Mouse (Mus musculus): ENCODE data around the gene Rpl10a. TPM values are rescaled to one million over a fixed set of nuclear protein-coding genes. Genes with fewer than 3 reads are reported as not detected.
A peak's percentile ranks its signal among the peaks of the same experiment; 100 is the strongest.

The Rpl10a gene
- polyA plus RNA-seq, 1 experiment from 2014 or later: 733 TPM

GRCm38 (mm10) chr17:28299669-28300320 is 28.5 kb upstream of the Rpl10a start:
- Histone ChIP-seq H3K4me1 (replicated peaks; ENCODE audit: control insufficient read depth, insufficient read depth, low read length) (peaks cover 12% of the 10 kb centered on the region), H3K36me3 (ENCODE audit: control insufficient read depth, insufficient read depth, low read length) (no peaks in the 10 kb centered on the region; the same call in 1 of the 2 replicates), H3K4me3 (ENCODE audit: low read depth, low read length) (no peak overlapping the region), H3K27ac (ENCODE audit: low read depth, low read length) (no peak overlapping the region; the same call in 1 of the 2 replicates), H3K9ac (ENCODE audit: low read depth, low read length) (no peak overlapping the region), H3K9me3 (ENCODE audit: control insufficient read depth, low read length) (no peaks in the 10 kb centered on the region), H3K27me3 (replicated peaks; ENCODE audit: control insufficient read depth, insufficient read depth, low read length) (no peaks in the 10 kb centered on the region; the same call in 1 of the 2 replicates), H3K4me2 (no peak overlapping the region)
- ATAC-seq (replicated peaks; ENCODE audit: low FRiP score) (no peak), DNase-seq (ENCODE audit: low spot score) (no peak)
- WGBS: 54% methylated on average over 10 of the region's 11 CpGs

GRCm38 (mm10) chr17:28300323-28300722 is 27.9 kb upstream of the Rpl10a start:
- Histone ChIP-seq H3K4me1 (replicated peaks; ENCODE audit: control insufficient read depth, insufficient read depth, low read length) (peaks cover 9% of the 10 kb centered on the region), H3K27ac (ENCODE audit: low read depth, low read length) (no peak overlapping the region), H3K4me3 (ENCODE audit: low read depth, low read length) (no peak overlapping the region), H3K4me2 (no peak overlapping the region), H3K27me3 (replicated peaks; ENCODE audit: control insufficient read depth, insufficient read depth, low read length) (no peaks in the 10 kb centered on the region; the same call in 1 of the 2 replicates), H3K36me3 (ENCODE audit: control insufficient read depth, insufficient read depth, low read length) (no peaks in the 10 kb centered on the region; the same call in 1 of the 2 replicates), H3K9ac (ENCODE audit: low read depth, low read length) (no peak overlapping the region), H3K9me3 (ENCODE audit: control insufficient read depth, low read length) (no peaks in the 10 kb centered on the region)
- DNase-seq (ENCODE audit: low spot score) (no peak), ATAC-seq (replicated peaks; ENCODE audit: low FRiP score) (no peak)
- 66% methylated on average over 9 of the region's 9 CpGs for WGBS

GRCm38 (mm10) chr17:28300850-28301249 is 27.4 kb upstream of the Rpl10a start:
- ATAC-seq (replicated peaks; ENCODE audit: low FRiP score) (no peak), DNase-seq (ENCODE audit: low spot score) (no peak)
- Histone ChIP-seq H3K9me3 (ENCODE audit: control insufficient read depth, low read length) (no peaks in the 10 kb centered on the region), H3K27ac (ENCODE audit: low read depth, low read length) (no peak overlapping the region), H3K4me1 (replicated peaks; ENCODE audit: control insufficient read depth, insufficient read depth, low read length) (peaks cover 9% of the 10 kb centered on the region), H3K4me3 (ENCODE audit: low read depth, low read length) (no peak overlapping the region), H3K4me2 (no peak overlapping the region), H3K27me3 (replicated peaks; ENCODE audit: control insufficient read depth, insufficient read depth, low read length) (no peaks in the 10 kb centered on the region; the same call in 1 of the 2 replicates), H3K36me3 (ENCODE audit: control insufficient read depth, insufficient read depth, low read length) (no peaks in the 10 kb centered on the region; the same call in 1 of the 2 replicates), H3K9ac (ENCODE audit: low read depth, low read length) (no peak overlapping the region)
- 74% methylated on average over 3 of the region's 3 CpGs for WGBS

DNA sequence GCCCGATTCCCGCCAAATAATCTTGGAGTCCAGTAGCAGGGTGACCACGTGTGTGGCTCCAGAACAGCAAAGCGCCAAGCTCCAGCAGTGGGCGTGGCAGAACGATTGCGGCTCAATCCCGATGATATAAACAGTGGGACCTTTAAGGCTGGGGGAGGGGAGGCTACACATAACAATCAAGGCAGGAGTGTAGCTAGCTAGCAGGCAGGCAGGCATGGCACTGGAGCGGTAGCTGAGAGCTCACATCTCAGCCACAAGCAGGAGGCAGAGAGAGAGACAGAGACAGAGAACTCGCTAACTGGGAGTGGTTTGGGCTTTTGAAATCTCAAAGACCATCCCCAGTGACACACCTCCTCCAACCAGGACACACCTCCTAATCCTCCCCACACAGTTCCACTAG is 23.1 kb upstream of the Rpl10a start:
- Histone ChIP-seq H3K4me1 (replicated peaks; ENCODE audit: control insufficient read depth, insufficient read depth, low read length) (peaks cover 10% of the 10 kb centered on the region), H3K4me3 (ENCODE audit: low read depth, low read length) (no peak overlapping the region), H3K9ac (ENCODE audit: low read depth, low read length) (no peak overlapping the region), H3K9me3 (ENCODE audit: control insufficient read depth, low read length) (no peaks in the 10 kb centered on the region), H3K4me2 (no peak overlapping the region), H3K36me3 (ENCODE audit: control insufficient read depth, insufficient read depth, low read length) (no peaks in the 10 kb centered on the region), H3K27me3 (replicated peaks; ENCODE audit: control insufficient read depth, insufficient read depth, low read length) (no peaks in the 10 kb centered on the region; the same call in 1 of the 2 replicates), H3K27ac (ENCODE audit: low read depth, low read length) (no peak overlapping the region)
- DNase-seq (ENCODE audit: low spot score) (no peak), ATAC-seq (replicated peaks; ENCODE audit: low FRiP score) (no peak)
- 48% methylated on average over 10 of the region's 10 CpGs for WGBS

DNA sequence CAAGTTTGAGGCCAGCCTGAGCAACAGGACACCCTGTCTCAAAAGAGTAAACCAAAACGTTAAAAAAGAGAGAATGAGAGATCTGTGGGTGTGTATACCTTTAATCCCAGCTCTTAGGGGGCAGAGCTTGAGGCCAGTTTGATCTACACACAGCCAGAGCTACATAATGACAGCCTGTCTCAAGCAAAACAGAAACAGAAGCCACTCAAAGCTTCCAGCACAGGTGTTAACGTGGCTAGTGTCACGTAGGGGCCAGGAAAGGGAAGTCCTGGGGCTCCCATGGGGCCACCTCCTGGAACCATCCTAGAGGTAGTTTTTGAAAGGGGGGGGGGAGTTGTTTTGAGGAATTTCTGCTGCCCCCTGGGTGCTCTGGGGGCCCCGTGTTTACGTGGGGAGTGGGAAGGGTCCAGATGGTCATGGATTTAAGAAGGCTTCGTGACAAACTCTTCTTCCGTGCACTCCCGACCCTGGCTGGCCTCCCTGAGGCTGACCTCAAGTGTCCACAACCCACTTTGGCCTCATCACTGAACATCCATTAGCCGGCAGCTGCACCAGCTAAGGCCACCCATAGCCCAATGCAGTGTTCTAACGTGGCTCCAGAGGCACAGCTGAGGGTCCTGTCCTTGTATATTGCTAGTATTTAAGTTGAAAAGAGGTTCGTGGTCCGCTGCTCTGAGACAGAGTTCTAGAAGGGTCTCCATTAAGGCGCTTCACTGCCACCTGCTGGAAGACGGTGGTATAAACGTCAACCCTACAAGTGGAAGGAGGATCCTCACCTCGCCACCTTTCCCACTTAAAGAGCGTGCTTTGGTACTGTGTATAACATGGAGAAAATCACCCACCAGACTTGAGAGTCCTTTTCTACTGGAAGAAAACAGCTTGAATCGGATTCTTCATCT is 19.7 kb upstream of the Rpl10a start:
- no peak overlapping the region for H3K27ac ChIP-seq (ENCODE audit: low read depth, low read length)
- peaks cover 10% of the 10 kb centered on the region for H3K4me1 ChIP-seq (replicated peaks; ENCODE audit: control insufficient read depth, insufficient read depth, low read length)
- WGBS: 12% methylated on average over 18 of the region's 18 CpGs
- no peaks in the 10 kb centered on the region for H3K36me3 ChIP-seq (ENCODE audit: control insufficient read depth, insufficient read depth, low read length)
- H3K9me3 ChIP-seq (ENCODE audit: control insufficient read depth, low read length): no peaks in the 10 kb centered on the region
- H3K4me3 ChIP-seq (ENCODE audit: low read depth, low read length): no peak overlapping the region
- DNase-seq (ENCODE audit: low spot score) (peak; percentile 84), ATAC-seq (replicated peaks; ENCODE audit: low FRiP score) (no peak)
- peak overlapping the region; percentile 53 for H3K9ac ChIP-seq (ENCODE audit: low read depth, low read length)
- H3K4me2 ChIP-seq: peak overlapping the region; percentile 52
- no peaks in the 10 kb centered on the region for H3K27me3 ChIP-seq (replicated peaks; ENCODE audit: control insufficient read depth, insufficient read depth, low read length)

- Histone ChIP-seq H3K27ac (ENCODE audit: low read depth, low read length) (no peak overlapping the region), H3K4me1 (replicated peaks; ENCODE audit: control insufficient read depth, insufficient read depth, low read length) (peaks cover 22% of the 10 kb centered on the region), H3K4me2 (no peak overlapping the region), H3K9ac (ENCODE audit: low read depth, low read length) (no peak overlapping the region), H3K9me3 (ENCODE audit: control insufficient read depth, low read length) (no peaks in the 10 kb centered on the region), H3K4me3 (ENCODE audit: low read depth, low read length) (no peak overlapping the region), H3K27me3 (replicated peaks; ENCODE audit: control insufficient read depth, insufficient read depth, low read length) (no peaks in the 10 kb centered on the region), H3K36me3 (ENCODE audit: control insufficient read depth, insufficient read depth, low read length) (peaks cover 4% of the 10 kb centered on the region; the same call in 1 of the 2 replicates)
- DNase-seq (ENCODE audit: low spot score) (no peak), ATAC-seq (replicated peaks; ENCODE audit: low FRiP score) (no peak)
- 78% methylated on average over 3 of the region's 3 CpGs for WGBS
Measured at GRCm38 (mm10) chr17:28310831-28311230, 17.4 kb upstream of the Rpl10a start.

DNA sequence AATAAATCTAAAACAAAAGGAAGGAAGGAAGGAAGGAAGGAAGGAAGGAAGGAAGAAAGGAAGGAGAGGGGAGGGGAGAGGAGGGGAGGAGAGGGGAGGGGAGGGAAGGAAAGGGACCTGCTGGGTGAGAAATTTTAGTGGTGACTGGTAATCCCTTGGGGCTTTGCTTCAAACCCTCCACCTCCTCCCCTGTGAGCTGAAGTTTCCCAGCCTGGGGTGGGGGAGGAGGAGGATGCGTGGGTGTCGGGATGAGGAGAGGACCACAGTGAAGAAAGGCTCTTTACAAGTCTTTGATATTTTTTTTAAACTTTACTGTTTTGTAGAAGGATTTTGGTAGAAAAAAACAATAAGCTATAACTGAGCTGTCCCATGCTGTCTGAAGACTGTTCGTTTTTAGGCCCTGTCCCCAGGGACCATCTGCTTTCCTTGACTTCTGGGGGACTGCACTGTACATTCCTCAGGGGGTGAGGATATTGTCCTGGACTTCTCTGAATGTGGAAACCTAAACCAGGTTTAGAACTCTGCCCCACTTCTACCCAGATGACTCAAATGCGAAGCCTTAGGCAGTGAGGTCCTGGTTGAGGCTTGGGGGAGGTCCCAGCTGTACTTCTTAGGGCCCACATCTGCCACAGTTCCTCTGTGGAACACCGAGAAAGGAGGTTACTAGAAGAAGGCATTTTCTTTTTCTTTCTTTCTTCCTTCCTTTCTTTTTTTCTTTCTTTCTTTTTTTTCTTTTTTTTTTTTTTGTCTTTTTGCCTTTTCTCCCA is 16.7 kb upstream of the Rpl10a start:
- DNase-seq (ENCODE audit: low spot score) (no peak), ATAC-seq (replicated peaks; ENCODE audit: low FRiP score) (no peak)
- Histone ChIP-seq H3K4me1 (replicated peaks; ENCODE audit: control insufficient read depth, insufficient read depth, low read length) (peaks cover 26% of the 10 kb centered on the region), H3K4me3 (ENCODE audit: low read depth, low read length) (no peak overlapping the region), H3K36me3 (ENCODE audit: control insufficient read depth, insufficient read depth, low read length) (peaks cover 11% of the 10 kb centered on the region; the same call in 1 of the 2 replicates), H3K27me3 (replicated peaks; ENCODE audit: control insufficient read depth, insufficient read depth, low read length) (no peaks in the 10 kb centered on the region), H3K9ac (ENCODE audit: low read depth, low read length) (no peak overlapping the region), H3K27ac (ENCODE audit: low read depth, low read length) (no peak overlapping the region), H3K9me3 (ENCODE audit: control insufficient read depth, low read length) (no peaks in the 10 kb centered on the region), H3K4me2 (no peak overlapping the region)
- 77% methylated on average over 5 of the region's 5 CpGs for WGBS

All from liver, embryonic 11.5 days (tissue).